Mouse (Mus musculus) layer of hippocampus, adult 8-10 months (tissue): ENCODE data around the gene Ndufb2. TPM values are rescaled to one million over a fixed set of nuclear protein-coding genes. Genes with fewer than 3 reads are reported as not detected.

Experiments used
- DNase-seq, 2 experiments: peaks; one replicate each; pipeline ENCODE4 v3.0.0; 2022; ENCODE audit warnings: low spot score in 2 of 2
- total RNA-seq, 4 experiments: library from RNA; stranded (reverse); gene quantifications; 2 replicates each; pipeline ENCODE4 v1.2.4; 2022

Ndufb2 gene
- total RNA-seq, 4 experiments from 2014 or later = 168 to 170 (median 168) TPM

DNA sequence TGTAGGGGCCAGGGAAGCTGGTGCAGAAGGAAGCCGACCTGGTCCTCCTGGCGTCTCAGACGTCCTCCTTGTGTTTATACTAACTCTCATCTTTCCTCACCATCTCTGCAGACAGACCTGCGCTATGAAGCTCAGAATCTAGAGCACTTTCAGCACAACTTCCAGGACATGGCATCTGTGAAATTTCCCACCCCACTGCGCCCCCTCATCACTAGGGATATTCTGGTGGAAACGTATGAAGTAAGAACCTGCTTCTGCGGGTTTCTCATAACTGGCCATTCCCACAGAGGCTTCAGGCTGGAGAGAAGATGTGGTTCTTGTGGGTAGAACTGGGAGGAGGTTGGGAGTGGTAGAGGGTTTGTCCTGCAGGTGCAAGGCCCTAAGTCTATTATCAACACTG, 12.8 kb upstream of the Ndufb2 start:
- DNase-seq = no peak

DNA sequence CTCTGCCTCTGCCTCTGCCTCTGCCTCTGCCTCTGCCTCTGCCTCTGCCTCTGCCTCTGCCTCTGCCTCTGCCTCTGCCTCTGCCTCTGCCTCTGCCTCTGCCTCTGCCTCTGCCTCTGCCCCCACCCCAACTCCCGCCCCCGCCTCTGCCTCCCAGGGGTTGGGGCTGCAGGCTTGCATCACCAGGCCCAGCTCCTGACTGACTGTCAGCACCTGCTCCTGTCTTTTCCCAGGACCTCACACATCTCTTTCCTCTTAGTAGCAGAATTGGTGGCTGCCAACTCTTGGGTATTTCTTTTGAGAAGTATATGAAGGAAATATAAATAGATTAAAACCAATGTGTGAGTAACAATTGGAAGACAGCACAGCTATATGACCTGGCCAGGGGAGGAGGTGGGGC, 11.8 kb upstream of the Ndufb2 start:
- no peak for DNase-seq

DNA sequence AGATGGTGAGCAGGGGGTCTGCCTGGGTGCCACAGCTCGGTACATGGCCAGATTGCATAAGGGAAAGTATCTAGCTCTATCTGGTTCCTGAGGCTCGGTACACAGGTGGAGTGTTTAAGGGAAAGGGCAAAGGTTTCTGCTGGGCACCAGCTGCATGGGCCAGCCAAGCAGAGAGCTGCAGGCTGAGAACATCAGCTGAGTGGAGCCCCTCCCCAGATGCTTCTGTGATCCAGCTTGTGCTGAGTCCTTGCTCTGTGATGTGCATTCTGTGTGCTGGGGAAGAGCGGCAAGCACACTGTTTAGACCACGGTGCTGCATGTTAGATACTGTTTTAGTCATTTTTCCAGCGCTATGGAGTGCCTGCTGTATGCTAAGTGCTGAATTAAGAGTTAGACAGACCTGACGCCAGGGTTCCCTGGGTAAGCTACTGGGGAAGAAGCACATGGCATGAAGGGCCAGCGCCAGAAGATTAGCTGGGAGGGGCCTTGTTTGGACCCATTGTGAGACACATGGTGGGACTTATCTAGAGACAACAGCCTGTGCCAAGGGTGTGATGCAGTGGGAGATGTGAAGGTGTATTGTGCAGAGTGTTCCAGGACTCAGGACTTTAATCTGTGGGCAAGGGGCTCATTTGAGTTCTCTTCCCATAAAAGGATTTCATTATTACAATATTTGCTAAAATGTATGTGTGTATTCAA, 11.1 kb upstream of the Ndufb2 start:
- no peak for DNase-seq

DNA sequence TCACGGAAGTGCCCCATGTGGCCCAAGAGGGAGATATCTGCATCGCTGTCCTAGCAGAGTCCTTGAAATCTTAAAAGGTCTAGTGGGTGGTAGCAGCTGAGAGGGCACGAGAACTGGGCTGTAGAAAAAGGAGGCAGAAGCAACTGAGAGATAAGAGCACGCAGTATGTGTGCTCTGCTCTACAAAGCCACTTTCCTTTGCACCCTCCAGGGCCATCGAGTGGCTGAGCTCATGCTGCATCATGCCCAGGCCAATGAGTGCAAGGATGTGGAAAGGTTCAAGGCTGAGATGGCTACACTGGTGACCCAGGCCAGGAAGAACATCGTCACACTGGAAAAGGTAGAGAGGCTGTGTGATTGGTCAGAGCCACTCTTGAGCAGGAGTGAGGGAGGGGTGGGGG, 6.9 kb upstream of the Ndufb2 start, which contains the start of gene Gm42420:
Gm42420 (plus strand) TSS at position 237 of the 400 bp plus-strand sequence.
- DNase-seq = no peak

DNA sequence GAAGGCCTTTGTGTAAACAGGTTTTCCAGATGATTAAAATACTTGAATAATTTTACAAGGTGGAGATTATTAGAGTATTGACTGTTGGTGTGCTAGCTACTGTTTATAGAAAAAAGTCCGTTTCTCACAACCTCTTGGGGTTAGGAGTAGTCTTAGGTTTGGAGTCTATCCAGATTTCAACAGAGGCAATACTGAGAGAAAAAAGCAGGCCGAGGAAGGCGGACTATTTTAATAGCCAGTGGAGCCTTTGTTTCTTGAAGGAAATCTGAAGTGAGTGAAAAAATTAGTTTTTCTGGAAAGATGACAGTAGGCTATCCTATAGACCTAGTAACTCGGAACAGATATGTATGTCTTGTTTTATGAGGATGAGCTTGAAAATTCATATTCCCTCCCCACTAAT, 893 bp upstream of the Ndufb2 start:
- no peak for DNase-seq

DNA sequence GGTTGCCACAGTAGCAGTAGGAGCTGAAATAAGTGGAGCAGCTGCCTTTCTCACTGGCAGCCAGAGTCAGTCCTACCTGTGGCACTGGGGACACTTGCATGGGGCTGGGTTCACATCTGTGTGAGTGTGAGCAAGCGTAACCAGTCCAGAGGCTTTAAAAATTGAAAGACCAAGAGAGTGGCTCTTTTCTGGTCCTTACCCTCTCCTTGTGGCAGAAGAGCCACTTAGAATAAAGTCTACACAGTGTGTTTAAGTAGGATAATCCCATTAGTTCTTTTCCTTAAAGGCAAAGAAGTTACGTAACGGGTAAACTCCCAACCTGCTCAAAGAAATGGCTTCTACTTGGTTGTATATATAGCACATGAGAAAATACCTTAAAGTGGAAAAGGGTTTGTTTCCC, 8.5 kb downstream of the Ndufb2 start:
- DNase-seq = no peak

DNA sequence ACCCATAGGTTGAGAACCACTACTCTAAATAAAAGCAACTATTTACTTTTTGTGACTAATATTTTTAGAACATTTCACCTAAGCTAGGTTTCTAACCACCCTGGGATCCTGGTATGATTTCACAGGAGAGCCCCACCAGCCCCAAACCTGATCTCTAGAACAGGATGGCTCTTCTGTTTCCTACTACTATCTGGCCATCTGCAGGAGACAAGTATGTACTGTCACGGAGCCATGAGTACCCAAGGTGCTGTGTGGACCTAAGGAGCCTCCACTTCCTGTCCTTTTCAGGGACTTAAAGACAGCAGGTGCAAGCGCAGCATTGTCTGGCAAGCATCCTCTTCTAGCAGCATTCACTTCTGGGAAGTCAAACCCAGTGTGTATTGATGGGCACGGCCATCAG, 9.5 kb downstream of the Ndufb2 start:
- no peak for DNase-seq

DNA sequence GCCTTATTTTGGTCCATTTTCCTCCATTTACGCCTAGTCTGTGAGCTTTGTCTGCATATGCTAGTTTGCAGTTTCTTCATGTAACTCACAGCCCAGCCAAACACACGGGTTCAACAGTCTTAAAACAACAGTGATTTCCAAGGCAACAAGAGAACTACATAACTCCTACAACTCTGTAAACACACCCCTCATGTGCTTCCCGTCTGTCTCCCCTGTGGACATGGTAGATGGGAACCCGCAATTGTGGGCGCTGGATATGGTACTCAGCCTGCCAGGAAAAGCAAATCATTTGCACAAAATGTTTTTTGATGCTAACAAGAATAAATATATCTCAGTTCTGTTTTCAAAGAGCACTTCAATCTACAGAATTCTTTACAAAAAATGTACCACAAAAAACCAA, 12.2 kb downstream of the Ndufb2 start:
- peak; percentile 46 to 47 for DNase-seq

DNA sequence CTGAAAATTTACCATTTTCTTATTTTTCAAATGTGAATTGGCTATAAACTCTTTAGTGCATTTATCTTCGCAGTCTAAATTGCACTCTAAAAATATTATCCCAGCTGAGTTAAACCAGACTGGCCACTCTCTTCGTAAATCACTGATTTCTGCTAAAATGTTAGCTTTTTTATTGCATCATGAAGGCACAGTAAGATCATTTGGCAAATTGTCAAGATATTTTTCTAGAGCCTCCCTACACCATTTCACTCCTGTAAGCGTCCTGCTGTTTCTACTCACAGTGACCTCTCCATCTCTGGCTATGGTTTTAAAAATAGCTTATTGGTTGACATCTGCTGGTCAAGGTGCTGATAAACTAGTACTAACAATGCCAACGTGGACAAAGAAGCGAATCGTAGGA, 13.7 kb downstream of the Ndufb2 start:
- DNase-seq = no peak

DNA sequence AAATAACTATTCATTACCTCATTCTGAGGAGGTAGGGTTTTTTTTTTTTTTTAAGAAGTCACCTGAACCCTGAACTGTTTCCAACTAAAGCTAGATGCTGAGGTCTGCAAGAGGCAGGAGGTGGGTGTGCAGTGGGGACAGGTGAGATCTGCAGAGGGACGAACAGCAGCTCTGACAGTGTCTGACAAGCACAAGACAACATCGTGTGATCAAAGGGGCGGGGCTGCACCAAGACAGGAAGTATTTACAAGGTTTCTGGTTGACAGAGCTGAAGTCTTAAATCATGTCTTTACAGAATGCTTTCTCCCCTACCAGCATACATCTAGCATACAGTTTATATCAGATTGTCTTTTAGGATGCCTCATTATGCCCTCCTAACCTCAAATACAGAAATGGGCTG, 14.5 kb downstream of the Ndufb2 start:
- DNase-seq = no peak

DNA sequence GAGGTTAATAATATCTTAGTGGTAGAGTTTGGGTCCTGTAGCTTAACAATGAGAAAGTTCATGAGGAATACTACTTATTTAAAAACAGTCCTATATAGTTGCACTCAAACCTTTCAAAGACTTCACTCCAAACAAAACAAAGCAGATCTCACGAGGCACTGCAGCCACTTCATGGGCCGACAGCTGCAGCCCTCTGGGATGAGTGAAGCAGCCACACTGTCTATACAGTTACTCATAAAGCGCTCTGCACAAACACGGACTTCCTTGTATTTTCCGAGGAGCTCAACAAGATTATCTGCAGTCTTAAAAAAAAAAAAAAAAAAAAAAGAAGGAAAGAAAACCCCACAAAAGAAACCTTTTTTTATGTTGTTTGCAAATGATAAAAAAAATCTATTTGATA, 15.0 kb downstream of the Ndufb2 start:
- no peak for DNase-seq

DNA sequence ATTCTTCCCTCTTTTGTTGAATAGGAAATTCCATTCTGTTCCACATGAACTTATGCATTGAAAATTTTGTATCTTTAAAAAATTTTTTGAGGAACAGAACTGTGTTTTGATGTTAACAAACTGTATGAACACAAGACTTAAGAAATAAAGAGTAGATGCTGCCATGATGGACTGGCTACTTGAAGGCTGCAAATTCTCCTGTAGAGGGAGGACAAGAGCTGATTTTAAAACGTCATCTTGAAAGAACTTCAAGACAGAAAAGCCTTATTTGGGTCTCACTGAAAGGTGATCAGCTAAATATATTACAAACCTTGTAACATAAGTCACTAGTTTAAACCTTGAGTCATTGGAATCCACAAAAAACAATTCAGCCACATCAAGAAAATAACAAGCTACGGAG, 17.8 kb downstream of the Ndufb2 start:
- DNase-seq = no peak

DNA sequence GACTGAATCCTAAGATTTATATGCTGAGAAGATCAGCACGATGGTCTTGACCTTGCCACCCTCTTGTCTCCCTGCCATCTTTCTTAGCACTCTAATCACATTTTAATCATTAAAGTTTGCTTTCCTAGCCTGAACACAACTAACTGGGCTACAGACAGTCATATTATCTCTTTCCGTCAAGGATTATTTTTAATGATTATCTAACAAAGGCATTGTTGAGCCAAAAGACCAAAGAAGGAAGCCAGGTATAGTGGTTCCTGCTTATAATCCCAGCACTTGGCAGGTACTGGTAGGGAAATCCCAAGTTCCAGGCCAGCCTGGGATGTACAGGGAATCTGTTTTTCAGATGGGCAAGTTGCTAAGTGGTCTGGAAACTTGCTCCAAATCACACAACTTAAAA, 18.9 kb downstream of the Ndufb2 start:
- no peak for DNase-seq

Other genes with a start within 250 kb of the Ndufb2 start
- gene Slc37a3, start 214.9 kb upstream of the Ndufb2 start, total RNA-seq = 10 to 100 TPM; 54.8 to 74.2 (median 64.4) TPM
- not detected for gene Rab19, start 211.4 kb upstream of the Ndufb2 start, total RNA-seq
- gene Mkrn1, start 172.1 kb upstream of the Ndufb2 start, total RNA-seq = 100 to 1,000 TPM; 106 to 118 (median 114) TPM
- 10 to 100 TPM; 31.0 to 41.5 (median 36.2) TPM for gene Dennd2a, start 34.7 kb upstream of the Ndufb2 start, total RNA-seq
- gene Adck2, start 18.7 kb upstream of the Ndufb2 start, total RNA-seq = 10 to 100 TPM; 27.6 to 34.5 (median 34.0) TPM
- 1 to 10 TPM in 1 of 4 experiments, not detected in 3; 1.2 TPM for gene Gm42420, start 6.8 kb upstream of the Ndufb2 start, total RNA-seq
- 100 to 1,000 TPM; 115 to 144 (median 134) TPM for gene Braf, start 132.9 kb downstream of the Ndufb2 start, total RNA-seq
- 100 to 1,000 TPM; 102 to 109 (median 104) TPM for gene Mrps33, start 218.4 kb downstream of the Ndufb2 start, total RNA-seq